Mouse (Mus musculus): ENCODE data around the gene Pitpnm2.

DNA sequence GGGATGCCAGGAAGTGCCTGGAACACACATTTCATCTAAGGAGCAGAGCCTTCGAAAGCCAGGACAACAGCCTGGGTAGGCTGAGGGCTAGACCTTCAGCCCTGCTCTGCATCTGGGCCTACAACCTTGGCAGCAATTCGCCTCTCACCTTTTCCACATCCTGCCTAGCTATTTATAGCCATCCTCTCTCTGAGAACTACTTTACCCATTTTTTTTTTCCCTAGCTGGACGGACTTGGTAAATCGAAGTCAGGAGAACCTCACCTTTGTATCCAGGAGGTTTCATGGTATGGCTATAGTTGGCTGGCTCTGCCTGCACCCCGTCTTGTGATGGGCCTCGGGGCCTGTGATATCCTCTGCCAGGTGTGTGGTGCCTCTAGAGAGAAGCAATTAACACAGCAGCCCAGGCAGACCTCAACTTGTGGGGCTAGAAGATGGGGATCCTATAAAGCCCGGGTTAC is 57.3 kb downstream of the Pitpnm2 start:
- TF ChIP-seq POLR2AphosphoS2 (IDR thresholded peaks at IDR 0.05; ENCODE audit: insufficient read length, low read depth) (no peak), SRF (IDR thresholded peaks at IDR 0.05; ENCODE audit: control insufficient read depth, insufficient read length, low read depth) (no peak), E2F4 (IDR thresholded peaks at IDR 0.05; ENCODE audit: insufficient read depth) (no peak), MAX (IDR thresholded peaks at IDR 0.05; ENCODE audit: low read depth) (no peak), POLR2A (IDR thresholded peaks at IDR 0.05; ENCODE audit: insufficient read length, low read depth) (no peak), USF1 (IDR thresholded peaks at IDR 0.05; ENCODE audit: low read depth) (no peak), MYOD1 (IDR thresholded peaks at IDR 0.05; ENCODE audit: control insufficient read depth in 1 of 3, insufficient read length in 2 of 3, low read depth in 2 of 3) (no peak), MYOG (IDR thresholded peaks at IDR 0.05; ENCODE audit: control insufficient read depth in 1 of 3, insufficient read depth in 1 of 3, insufficient read length in 2 of 3, low read depth in 2 of 3) (no peak), REST (IDR thresholded peaks at IDR 0.05; ENCODE audit: insufficient read depth, insufficient read length) (no peak), CEBPB (IDR thresholded peaks at IDR 0.05; ENCODE audit: insufficient read depth, poor library complexity, severe bottlenecking) (no peak), TCF12 (IDR thresholded peaks at IDR 0.05; ENCODE audit: insufficient read depth, poor library complexity, severe bottlenecking) (no peak), TCF3 (IDR thresholded peaks at IDR 0.05; ENCODE audit: insufficient read length, low read depth) (no peak)
